Mouse (Mus musculus): ENCODE measurements at regions not wholly inside any gene's neighbourhood (a gene's known extent, or its start where the extent isn't known, plus 50 kb on each side); places are given as distances from the start of the nearest gene placed in this dataset.

- TF ChIP-seq CTCF (conservative IDR thresholded peaks at IDR 0.05; ENCODE audit: insufficient read depth, insufficient read length, low read depth, low read length), result no peak
- no peak for TF ChIP-seq POLR2A (IDR thresholded peaks at IDR 0.05; ENCODE audit: low read depth, low read length)
Observed at GRCm38 (mm10) chr8:10911371-10911770, 96.9 kb downstream of the Irs2 start.
